Mouse (Mus musculus): Measurements from ENCODE around the gene Fcmr.

The Fcmr gene

GRCm38 (mm10) chr1:130865541-130866221, at the start of gene Fcmr:
Gene Fcmr, plus strand, starts transcription at chr1:130865669.
- no peak for DNase-seq (ENCODE audit: low spot score in 2 of 2)

DNA sequence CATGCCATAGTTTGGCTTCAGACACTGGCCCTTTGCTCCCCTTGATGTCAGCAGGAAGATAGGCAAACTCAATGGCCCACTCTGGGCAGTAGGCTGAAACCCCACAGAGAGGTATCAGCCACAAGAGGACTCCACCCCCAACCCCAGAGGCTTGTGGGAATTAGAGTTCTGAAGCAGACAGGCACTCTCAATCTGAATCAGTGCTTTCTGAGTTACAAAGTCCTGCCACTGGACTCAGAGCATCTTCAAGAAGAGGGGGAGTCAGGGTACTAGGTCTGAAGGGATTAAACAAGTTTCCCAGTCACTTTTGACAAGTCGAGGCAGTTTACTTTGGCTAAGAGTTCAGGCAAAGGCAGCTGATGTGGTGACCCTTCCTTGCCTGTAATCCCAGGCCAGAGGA, 45.7 kb upstream of the Fcmr start:
- no peak for DNase-seq (ENCODE audit: low spot score in 2 of 2)

DNA sequence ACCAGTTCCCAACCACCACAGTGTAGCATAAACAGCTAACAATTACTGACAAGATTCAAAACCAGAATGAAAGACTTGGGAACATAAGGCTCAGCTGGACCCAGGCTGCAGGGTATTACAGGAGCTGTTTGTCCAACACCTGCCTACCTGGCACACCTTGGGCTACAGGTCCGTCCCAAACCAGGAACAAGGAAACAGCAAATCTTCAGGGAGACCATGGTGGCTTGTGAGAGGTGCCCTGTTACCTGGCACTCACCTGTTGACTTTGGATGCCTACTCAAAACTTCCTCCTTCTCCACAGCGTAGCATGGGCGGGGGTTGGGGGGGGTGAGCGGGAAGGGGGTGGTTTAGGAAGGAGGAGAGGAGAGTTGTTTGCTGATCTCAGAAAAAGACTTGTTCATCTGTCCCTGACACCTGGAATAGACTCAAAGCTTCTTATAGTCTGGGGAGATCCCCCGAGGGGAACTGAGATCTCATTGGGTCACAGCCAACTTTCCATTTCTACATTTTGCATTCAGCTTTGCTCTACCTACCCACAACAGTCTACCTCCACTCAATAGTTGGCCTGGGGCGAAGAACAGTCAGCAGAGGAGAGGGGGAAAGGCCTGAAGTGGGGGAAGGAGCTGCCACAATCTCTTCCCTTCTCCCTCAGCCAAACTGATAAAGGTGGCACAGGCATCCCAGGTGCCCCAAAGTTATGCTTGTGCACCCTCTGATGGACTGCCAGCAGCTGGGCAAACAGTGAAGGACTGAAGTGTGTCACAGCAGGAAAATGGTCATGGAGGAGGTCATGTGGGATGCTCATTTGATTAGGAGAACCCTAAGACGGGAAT, 44.9 kb upstream of the Fcmr start:
- DNase-seq (ENCODE audit: low spot score in 2 of 2): no peak

DNA sequence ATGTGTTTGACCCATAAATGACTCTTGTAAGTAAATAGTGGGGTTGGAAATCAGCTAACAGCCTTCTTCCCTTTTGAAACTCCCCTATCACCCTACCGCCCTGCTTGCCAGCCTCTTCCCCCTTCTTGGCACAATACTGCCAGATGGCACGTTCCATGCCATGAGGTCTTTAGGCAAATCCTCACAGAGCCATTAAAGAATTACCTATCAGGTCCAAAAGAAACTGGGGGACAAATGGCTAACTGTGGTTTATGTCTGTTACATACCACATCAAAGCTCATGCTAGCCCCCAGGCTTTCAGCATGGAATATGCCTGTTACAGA, 44.4 kb upstream of the Fcmr start:
- DNase-seq (ENCODE audit: low spot score in 2 of 2): no peak

DNA sequence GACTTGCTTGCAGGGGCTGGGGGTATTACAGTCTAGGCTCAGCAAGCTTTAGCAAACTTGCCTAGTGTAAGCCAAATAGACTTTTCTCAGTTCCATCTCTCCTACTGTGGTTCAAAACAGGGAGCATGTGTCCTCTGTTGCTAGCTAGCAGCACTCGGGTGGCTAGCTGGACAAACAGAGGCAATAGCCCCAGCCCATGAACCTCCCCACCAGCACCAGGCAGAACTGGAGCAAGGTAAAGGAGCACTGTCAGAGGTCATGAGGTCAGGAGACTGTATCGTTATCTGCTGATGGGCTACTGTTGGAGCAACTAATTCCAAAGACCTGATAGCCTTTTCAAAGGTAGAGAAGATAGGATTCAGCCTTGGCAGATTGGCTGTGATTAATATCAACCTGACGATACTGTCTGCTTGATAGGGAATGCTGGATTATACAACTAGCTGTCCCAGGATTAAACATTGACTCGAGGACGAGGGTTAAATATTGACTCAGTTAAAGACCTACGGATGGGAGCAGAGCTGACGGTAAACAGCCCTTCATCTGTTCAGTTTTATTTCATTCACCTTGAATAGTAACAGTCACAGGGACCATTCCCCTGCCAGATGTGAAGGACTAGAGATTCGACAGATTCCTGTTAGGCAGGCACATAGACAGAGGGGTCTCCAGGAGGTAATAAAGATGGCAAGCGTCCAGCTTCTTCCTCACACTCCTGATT, 43.4 kb upstream of the Fcmr start:
- DNase-seq (ENCODE audit: low spot score in 2 of 2): no peak

DNA sequence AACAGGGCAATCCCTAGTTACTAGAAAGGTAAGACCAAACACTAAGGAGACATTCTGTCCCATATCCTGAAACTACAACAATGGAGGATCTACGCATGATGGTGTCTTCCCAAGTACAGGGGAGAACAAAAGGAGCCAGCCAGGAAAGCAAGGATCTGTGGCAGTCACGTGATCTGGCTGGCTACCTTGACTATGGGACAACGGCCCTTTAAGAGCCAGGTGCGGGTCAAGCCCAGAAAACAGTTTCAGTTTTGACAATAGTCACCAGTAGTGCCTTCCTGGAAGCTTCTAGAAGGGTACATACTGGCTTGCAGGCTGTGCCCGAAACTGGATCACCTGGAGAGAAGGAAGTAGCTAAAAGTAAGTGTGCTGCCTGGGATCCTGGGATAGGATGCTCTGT, 39.0 kb upstream of the Fcmr start, which contains the start of gene Pigr:
Pigr (plus strand) TSS at position 237 of the 400 bp plus-strand sequence.
- no peak for DNase-seq (ENCODE audit: low spot score in 2 of 2)

GRCm38 (mm10) chr1:130828656-130829055, 36.8 kb upstream of the Fcmr start:
- no peak for DNase-seq (ENCODE audit: low spot score in 2 of 2)

- DNase-seq (ENCODE audit: low spot score in 2 of 2): no peak
Measured at GRCm38 (mm10) chr1:130829906-130830830, 35.3 kb upstream of the Fcmr start.

- no peak for DNase-seq (ENCODE audit: low spot score in 2 of 2)
Measured at GRCm38 (mm10) chr1:130832230-130833149, 33.0 kb upstream of the Fcmr start.

- peak in 1 of 2 experiments; percentile 46 for DNase-seq (ENCODE audit: low spot score in 2 of 2)
Measured at GRCm38 (mm10) chr1:130835161-130835936, 30.1 kb upstream of the Fcmr start.

DNA sequence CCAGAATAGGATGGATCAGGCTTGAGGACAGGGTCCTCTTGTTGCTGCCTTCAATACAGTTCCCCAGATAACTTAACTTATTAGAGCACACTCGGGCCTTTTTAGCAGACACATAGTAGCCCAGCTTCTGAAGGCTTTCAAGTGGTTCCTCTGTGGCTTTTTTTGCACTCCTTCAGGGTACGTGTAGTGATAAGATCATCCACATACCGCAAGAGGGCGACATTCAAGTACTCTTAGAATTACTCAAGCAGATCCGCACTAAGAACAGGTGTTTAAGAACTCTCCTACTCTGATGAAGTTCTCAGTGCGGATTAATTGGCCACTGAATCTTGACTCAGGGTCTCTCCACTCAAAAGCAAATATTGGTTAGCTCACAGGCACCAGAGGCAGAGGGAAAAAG, 27.2 kb upstream of the Fcmr start:
- no peak for DNase-seq (ENCODE audit: low spot score in 2 of 2)

DNA sequence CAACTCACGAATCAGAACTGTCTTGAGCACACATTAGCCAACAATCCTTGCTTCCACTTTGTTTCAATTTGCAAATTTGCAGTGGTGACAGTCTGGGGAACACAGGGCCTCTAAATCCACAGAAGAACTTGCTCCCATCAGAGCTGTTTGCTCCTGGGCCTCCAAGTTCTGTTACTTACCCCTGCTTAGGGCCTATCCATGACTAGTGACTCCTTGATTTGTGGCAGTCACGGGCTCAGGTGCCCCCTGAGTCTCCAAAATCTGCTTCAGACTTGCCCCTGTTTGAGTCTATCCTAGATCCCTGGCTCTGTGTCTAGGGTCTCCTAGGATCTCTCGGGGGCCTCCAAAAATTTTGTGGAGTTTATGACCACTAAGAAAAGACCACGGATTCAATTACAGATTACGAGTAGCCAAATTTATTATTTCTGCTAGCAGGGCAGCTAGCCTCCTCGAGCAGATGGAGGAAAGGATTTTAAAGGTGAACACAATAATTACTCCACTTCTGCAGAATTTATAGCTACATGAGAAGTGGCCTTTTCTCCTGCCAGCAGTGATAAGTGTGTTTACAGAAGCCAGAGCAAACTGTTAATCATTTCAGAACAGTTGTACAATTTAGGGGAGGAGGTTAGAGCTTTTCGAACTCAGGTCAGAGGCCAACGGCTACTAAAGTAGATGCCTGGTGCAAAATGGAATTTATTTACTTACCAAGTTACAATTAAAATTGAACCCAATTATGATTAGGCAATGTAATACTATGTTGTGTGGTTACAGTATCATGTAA, 24.7 kb upstream of the Fcmr start:
- DNase-seq (ENCODE audit: low spot score in 2 of 2): no peak

DNA sequence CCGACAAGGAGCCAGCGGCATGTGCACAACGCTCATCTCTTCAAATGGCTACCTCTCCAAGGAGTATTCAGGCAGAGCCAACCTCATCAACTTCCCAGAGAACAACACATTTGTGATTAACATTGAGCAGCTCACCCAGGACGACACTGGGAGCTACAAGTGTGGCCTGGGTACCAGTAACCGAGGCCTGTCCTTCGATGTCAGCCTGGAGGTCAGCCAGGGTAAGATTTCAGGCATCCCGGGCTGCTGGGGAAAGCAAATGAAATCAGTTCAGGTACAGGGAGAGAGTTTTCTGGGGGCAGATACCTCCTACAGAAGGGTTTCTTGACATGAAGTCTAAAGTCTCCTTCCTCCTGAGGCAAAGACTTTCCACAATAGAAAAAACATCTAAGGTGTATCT, 23.8 kb upstream of the Fcmr start:
- DNase-seq (ENCODE audit: low spot score in 2 of 2): no peak

GRCm38 (mm10) chr1:130844516-130844915, 21.0 kb upstream of the Fcmr start:
- DNase-seq (ENCODE audit: low spot score in 2 of 2): no peak

DNA sequence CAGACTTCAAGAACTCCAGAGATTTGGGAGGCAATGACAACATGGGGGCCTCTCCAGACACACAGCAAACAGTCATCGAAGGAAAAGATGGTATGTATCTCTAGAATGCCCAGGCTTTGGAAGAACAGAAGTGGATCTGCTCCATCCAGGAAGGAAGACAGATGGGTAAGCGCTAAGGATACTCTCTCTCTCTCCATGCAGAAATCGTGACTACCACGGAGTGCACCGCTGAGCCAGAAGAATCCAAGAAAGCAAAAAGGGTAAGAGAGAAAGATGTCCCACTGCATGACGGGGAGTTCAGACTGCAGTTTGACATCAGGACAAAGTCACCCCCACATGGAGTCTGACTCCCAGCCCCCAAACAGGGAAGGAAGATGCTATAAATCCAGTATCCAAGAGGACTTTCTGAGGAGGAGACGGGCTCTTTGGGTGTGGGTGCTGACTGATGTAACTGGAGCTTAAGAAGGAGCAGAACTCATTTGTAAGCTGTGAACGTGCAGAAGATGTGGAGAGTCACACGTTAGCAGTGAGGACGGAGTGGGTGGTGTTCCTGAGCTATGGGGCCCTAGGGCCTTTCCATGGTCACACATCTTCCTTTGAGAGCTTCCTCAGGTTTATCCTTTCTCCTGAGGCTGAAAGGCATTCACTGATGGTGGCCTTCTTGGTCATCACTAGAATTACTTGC, 15.8 kb upstream of the Fcmr start:
- peak in 1 of 2 experiments; percentile 27 for DNase-seq (ENCODE audit: low spot score in 2 of 2)

DNA sequence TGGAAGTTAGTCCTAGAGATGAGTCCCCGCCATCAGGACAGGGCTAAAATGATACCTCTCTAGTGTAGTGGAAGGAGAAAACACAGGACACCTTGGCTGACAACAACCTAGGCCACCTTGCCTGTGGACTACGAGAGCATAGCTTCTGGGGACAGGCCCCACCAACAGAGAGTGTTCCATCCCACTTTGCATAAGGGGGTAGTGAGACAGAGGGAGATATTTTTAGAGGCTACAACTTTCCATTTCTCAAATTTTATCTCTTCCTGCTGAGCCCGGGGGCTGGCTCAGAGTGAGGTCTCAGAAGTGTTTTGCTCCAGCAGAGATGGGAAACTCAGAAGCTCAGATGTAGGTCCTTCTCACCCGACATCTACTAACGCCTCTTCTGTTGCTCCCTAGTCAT, 15.1 kb upstream of the Fcmr start:
- DNase-seq (ENCODE audit: low spot score in 2 of 2): no peak

GRCm38 (mm10) chr1:130854819-130855218, 10.7 kb upstream of the Fcmr start:
- no peak for DNase-seq (ENCODE audit: low spot score in 2 of 2)

DNA sequence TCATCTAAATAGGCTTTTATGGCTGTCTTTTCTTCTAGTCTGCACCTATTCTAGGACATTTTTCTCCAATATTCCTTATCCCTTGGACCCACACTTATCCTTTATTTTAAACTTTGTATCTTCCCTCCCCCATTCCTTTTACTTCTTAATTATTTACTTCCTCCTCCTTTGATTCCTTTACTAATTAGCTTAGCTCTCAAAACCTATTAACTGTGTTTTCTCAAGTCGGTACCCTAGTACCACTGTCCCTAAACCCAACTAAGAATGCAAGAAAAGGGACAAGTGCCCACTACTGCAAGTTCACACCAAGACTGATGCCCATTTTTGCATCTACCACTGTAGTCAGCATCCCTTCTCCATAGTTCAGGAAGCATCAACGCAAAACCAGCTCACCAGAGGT, 9.7 kb upstream of the Fcmr start:
- DNase-seq (ENCODE audit: low spot score in 2 of 2): no peak

Measured in left cerebral cortex, adult 9 months (tissue).